Mouse (Mus musculus) E14TG2a.4 (cell line): ENCODE measurements around the gene Jmjd1c.

Experiments used
- CTCF ChIP-seq: conservative IDR thresholded peaks from 2 replicates; pipeline ENCODE4 v1.5.1; 2014; ENCODE audit warnings: low read length
- NANOG ChIP-seq: IDR thresholded peaks from 2 replicates; pipeline ENCODE4 v1.6.1; 2014; ENCODE audit warnings: borderline replicate concordance, low read length, mixed read lengths
- POU5F1 ChIP-seq: IDR thresholded peaks from 2 replicates; pipeline ENCODE4 v1.6.1; 2014; ENCODE audit warnings: low read length, borderline replicate concordance

GRCm38 (mm10) chr10:67192366-67192765 is 96.4 kb downstream of the Jmjd1c start:
- TF ChIP-seq CTCF = peak; percentile 89
- no peak for TF ChIP-seq NANOG
- TF ChIP-seq POU5F1 = no peak
